Mouse (Mus musculus): ENCODE results near the gene Lgmn. TPM values are rescaled to one million over a fixed set of nuclear protein-coding genes. Genes with fewer than 3 reads are reported as not detected.

Gene Lgmn
- polyA plus RNA-seq, 1 experiment from 2014 or later = 62.5 TPM

- 83% methylated on average over 3 of the region's 3 CpGs for WGBS
- Histone ChIP-seq H3K9me3 (no peaks in the 10 kb centered on the region), H3K4me3 (no peak overlapping the region), H3K4me1 (replicated peaks) (peaks cover 14% of the 10 kb centered on the region; the same call in 1 of the 2 replicates), H3K36me3 (0 out of 2 replicates have a peak, but pooled peaks cover 9% of the 10 kb centered on the region), H3K27ac (no peak overlapping the region), H3K27me3 (ENCODE audit: insufficient read depth, poor library complexity, severe bottlenecking) (no peaks in the 10 kb centered on the region)
- DNase-seq (ENCODE audit: low spot score) = no peak
These were observed 67.3 kb downstream of the Lgmn start for GRCm38 (mm10) chr12:102372322-102372721.

- H3K27me3 ChIP-seq (ENCODE audit: insufficient read depth, poor library complexity, severe bottlenecking) = no peaks in the 10 kb centered on the region
- 0 out of 2 replicates have a peak, but pooled peaks cover 9% of the 10 kb centered on the region for H3K36me3 ChIP-seq
- WGBS = 88% methylated on average over 4 of the region's 4 CpGs
- H3K4me3 ChIP-seq = no peak overlapping the region
- peaks cover 14% of the 10 kb centered on the region; the same call in 1 of the 2 replicates for H3K4me1 ChIP-seq (replicated peaks)
- no peak for DNase-seq (ENCODE audit: low spot score)
- no peak overlapping the region for H3K27ac ChIP-seq
- H3K9me3 ChIP-seq = no peaks in the 10 kb centered on the region
These were observed 68.6 kb downstream of the Lgmn start for GRCm38 (mm10) chr12:102370931-102371500.

- Histone ChIP-seq H3K9me3 (no peaks in the 10 kb centered on the region), H3K4me1 (replicated peaks) (peaks cover 14% of the 10 kb centered on the region; the same call in 1 of the 2 replicates), H3K27me3 (ENCODE audit: insufficient read depth, poor library complexity, severe bottlenecking) (no peaks in the 10 kb centered on the region), H3K36me3 (0 out of 2 replicates have a peak, but pooled peaks cover 9% of the 10 kb centered on the region), H3K27ac (0 out of 2 replicates have a peak overlapping the region, but pooled peaks have one; percentile 16), H3K4me3 (no peak overlapping the region)
- 84% methylated on average over 22 of the region's 22 CpGs for whole genome bisulfite sequencing
- DNase-seq (ENCODE audit: low spot score) = no peak
These were observed 70.0 kb downstream of the Lgmn start for GRCm38 (mm10) chr12:102369488-102370235.

GRCm38 (mm10) chr12:102368556-102368955 lies 71.1 kb downstream of the Lgmn start:
- Histone ChIP-seq H3K4me1 (replicated peaks) (peaks cover 14% of the 10 kb centered on the region; the same call in 1 of the 2 replicates), H3K9me3 (no peaks in the 10 kb centered on the region), H3K27me3 (ENCODE audit: insufficient read depth, poor library complexity, severe bottlenecking) (no peaks in the 10 kb centered on the region), H3K36me3 (0 out of 2 replicates have a peak, but pooled peaks cover 9% of the 10 kb centered on the region), H3K27ac (no peak overlapping the region), H3K4me3 (no peak overlapping the region)
- DNase-seq (ENCODE audit: low spot score) = no peak
- WGBS = 87% methylated on average over 14 of the region's 14 CpGs

GRCm38 (mm10) chr12:102368066-102368465 lies 71.5 kb downstream of the Lgmn start:
- 75% methylated on average over 7 of the region's 7 CpGs for WGBS

GRCm38 (mm10) chr12:102367075-102367474 lies 72.5 kb downstream of the Lgmn start:
- 53% methylated on average over 3 of the region's 3 CpGs for WGBS
- Histone ChIP-seq H3K4me1 (replicated peaks) (peaks cover 14% of the 10 kb centered on the region; the same call in 1 of the 2 replicates), H3K27me3 (ENCODE audit: insufficient read depth, poor library complexity, severe bottlenecking) (no peaks in the 10 kb centered on the region), H3K9me3 (no peaks in the 10 kb centered on the region), H3K4me3 (no peak overlapping the region), H3K36me3 (0 out of 2 replicates have a peak, but pooled peaks cover 9% of the 10 kb centered on the region), H3K27ac (no peak overlapping the region)
- no peak for DNase-seq (ENCODE audit: low spot score)

More at GRCm38 (mm10) chr12:102368066-102368465, 71.5 kb downstream of the Lgmn start:
- no peak overlapping the region for H3K27ac ChIP-seq
- no peak for DNase-seq (ENCODE audit: low spot score)
- H3K4me1 ChIP-seq (replicated peaks) = peaks cover 14% of the 10 kb centered on the region; the same call in 1 of the 2 replicates
- no peaks in the 10 kb centered on the region for H3K27me3 ChIP-seq (ENCODE audit: insufficient read depth, poor library complexity, severe bottlenecking)
- H3K4me3 ChIP-seq = no peak overlapping the region
- H3K9me3 ChIP-seq = no peaks in the 10 kb centered on the region
- 0 out of 2 replicates have a peak, but pooled peaks cover 9% of the 10 kb centered on the region for H3K36me3 ChIP-seq

GRCm38 (mm10) chr12:102366126-102366816 lies 73.3 kb downstream of the Lgmn start:
- Histone ChIP-seq H3K4me1 (replicated peaks) (peaks cover 14% of the 10 kb centered on the region; the same call in 1 of the 2 replicates), H3K4me3 (no peak overlapping the region), H3K27ac (no peak overlapping the region), H3K36me3 (0 out of 2 replicates have a peak, but pooled peaks cover 13% of the 10 kb centered on the region), H3K27me3 (ENCODE audit: insufficient read depth, poor library complexity, severe bottlenecking) (no peaks in the 10 kb centered on the region), H3K9me3 (no peaks in the 10 kb centered on the region)
- no peak for DNase-seq (ENCODE audit: low spot score)
- WGBS = 88% methylated on average over 9 of the region's 9 CpGs

- Histone ChIP-seq H3K36me3 (0 out of 2 replicates have a peak, but pooled peaks cover 13% of the 10 kb centered on the region), H3K27me3 (ENCODE audit: insufficient read depth, poor library complexity, severe bottlenecking) (no peaks in the 10 kb centered on the region), H3K4me1 (replicated peaks) (peaks cover 14% of the 10 kb centered on the region; the same call in 1 of the 2 replicates), H3K27ac (no peak overlapping the region), H3K9me3 (no peaks in the 10 kb centered on the region), H3K4me3 (no peak overlapping the region)
- WGBS = 93% methylated on average over 7 of the region's 7 CpGs
- no peak for DNase-seq (ENCODE audit: low spot score)
These were observed 74.6 kb downstream of the Lgmn start for GRCm38 (mm10) chr12:102365016-102365415.

- WGBS = 89% methylated on average over 10 of the region's 10 CpGs
- Histone ChIP-seq H3K36me3 (0 out of 2 replicates have a peak, but pooled peaks cover 4% of the 10 kb centered on the region), H3K27me3 (ENCODE audit: insufficient read depth, poor library complexity, severe bottlenecking) (no peaks in the 10 kb centered on the region), H3K9me3 (no peaks in the 10 kb centered on the region), H3K4me3 (no peak overlapping the region), H3K4me1 (replicated peaks) (no peaks in the 10 kb centered on the region), H3K27ac (no peak overlapping the region)
- DNase-seq (ENCODE audit: low spot score) = no peak
These were observed 78.1 kb downstream of the Lgmn start for GRCm38 (mm10) chr12:102361189-102362161.

GRCm38 (mm10) chr12:102359390-102359789 lies 80.2 kb downstream of the Lgmn start:
- Histone ChIP-seq H3K36me3 (0 out of 2 replicates have a peak, but pooled peaks cover 4% of the 10 kb centered on the region), H3K9me3 (no peaks in the 10 kb centered on the region), H3K27ac (no peak overlapping the region), H3K4me1 (replicated peaks) (no peaks in the 10 kb centered on the region), H3K27me3 (ENCODE audit: insufficient read depth, poor library complexity, severe bottlenecking) (no peaks in the 10 kb centered on the region), H3K4me3 (no peak overlapping the region)
- no peak for DNase-seq (ENCODE audit: low spot score)
- WGBS = 82% methylated on average over 4 of the region's 4 CpGs

- Histone ChIP-seq H3K27ac (no peak overlapping the region), H3K4me3 (no peak overlapping the region), H3K4me1 (replicated peaks) (no peaks in the 10 kb centered on the region), H3K27me3 (ENCODE audit: insufficient read depth, poor library complexity, severe bottlenecking) (no peaks in the 10 kb centered on the region), H3K36me3 (0 out of 2 replicates have a peak, but pooled peaks cover 4% of the 10 kb centered on the region), H3K9me3 (no peaks in the 10 kb centered on the region)
- DNase-seq (ENCODE audit: low spot score) = no peak
- 87% methylated on average over 1 of the region's 1 CpGs for WGBS
These were observed 82.8 kb downstream of the Lgmn start for GRCm38 (mm10) chr12:102356781-102357180.

- Histone ChIP-seq H3K9me3 (no peaks in the 10 kb centered on the region), H3K27ac (no peak overlapping the region), H3K4me1 (replicated peaks) (no peaks in the 10 kb centered on the region), H3K4me3 (no peak overlapping the region), H3K27me3 (ENCODE audit: insufficient read depth, poor library complexity, severe bottlenecking) (no peaks in the 10 kb centered on the region), H3K36me3 (no peaks in the 10 kb centered on the region)
- no peak for DNase-seq (ENCODE audit: low spot score)
These were observed 83.8 kb downstream of the Lgmn start for GRCm38 (mm10) chr12:102355784-102356183.
